Mouse (Mus musculus) E14TG2a.4 (cell line): ENCODE data around the gene Phactr1.

Source experiments
- CTCF ChIP-seq: conservative IDR thresholded peaks from 2 replicates; pipeline ENCODE4 v1.5.1; 2014; ENCODE audit warnings: low read length
- NANOG ChIP-seq: IDR thresholded peaks from 2 replicates; pipeline ENCODE4 v1.6.1; 2014; ENCODE audit warnings: borderline replicate concordance, low read length, mixed read lengths
- POU5F1 ChIP-seq: IDR thresholded peaks from 2 replicates; pipeline ENCODE4 v1.6.1; 2014; ENCODE audit warnings: low read length, borderline replicate concordance

DNA sequence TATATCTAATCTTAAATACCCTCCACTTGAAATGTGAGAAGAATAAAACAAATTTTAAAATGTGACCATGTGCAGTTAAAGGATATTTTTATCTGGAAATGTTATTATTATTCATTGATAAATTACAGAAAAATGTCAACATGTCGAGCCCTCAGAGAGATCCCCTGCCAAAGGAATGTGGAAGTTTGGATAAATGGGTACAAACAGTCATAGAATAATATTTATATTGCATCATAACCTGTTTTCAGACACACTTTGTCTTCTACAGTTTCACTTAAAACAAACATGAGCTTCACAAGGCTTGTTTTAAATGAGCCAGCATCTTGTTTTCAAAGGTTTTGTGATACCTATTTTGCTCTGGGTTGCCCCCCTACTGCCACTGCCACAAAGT lies 204.3 kb downstream of the Phactr1 start:
- TF ChIP-seq CTCF = no peak
- TF ChIP-seq POU5F1 = no peak
- no peak for TF ChIP-seq NANOG
